Mouse (Mus musculus) midbrain, embryonic 13.5 days (tissue): ENCODE measurements around the gene Heatr6. TPM values are rescaled to one million over a fixed set of nuclear protein-coding genes. Genes with fewer than 3 reads are reported as not detected.
A peak's percentile ranks its signal among the peaks of the same experiment; 100 is the strongest.

Source experiments
- ATAC-seq: fragments of 200-750 bp; cut with Nextera tagmentation; 2 replicates; pipeline ENCODE4 v1.8.0; 2017; ENCODE audit warnings: mild to moderate bottlenecking, moderate TSS enrichment, moderate library complexity
- H3K27ac ChIP-seq: fragments of 300-500 bp; sonication (generic); 2 replicates; pipeline ENCODE4 v1.5.1; 2015; ENCODE audit warnings: inconsistent platforms, mild to moderate bottlenecking, moderate library complexity
- H3K27me3 ChIP-seq: fragments of 300-500 bp; sonication (generic); 2 replicates; pipeline ENCODE4 v1.6.1; 2015; ENCODE audit warnings: mild to moderate bottlenecking, inconsistent platforms
- H3K36me3 ChIP-seq: fragments of 300-500 bp; sonication (generic); 2 replicates; pipeline ENCODE4 v1.6.1; 2015; ENCODE audit warnings: mild to moderate bottlenecking, inconsistent platforms
- H3K4me1 ChIP-seq: fragments of 300-500 bp; sonication (generic); replicated peaks from 2 replicates; pipeline ENCODE4 v1.6.1; 2015; ENCODE audit warnings: inconsistent platforms
- H3K4me2 ChIP-seq: fragments of 300-500 bp; sonication (generic); replicated peaks from 2 replicates; pipeline ENCODE4 v1.6.1; 2015; ENCODE audit warnings: moderate library complexity, mild to moderate bottlenecking, inconsistent platforms
- H3K4me3 ChIP-seq: fragments of 300-500 bp; sonication (generic); replicated peaks from 2 replicates; pipeline ENCODE4 v1.5.1; 2015; ENCODE audit warnings: mild to moderate bottlenecking, inconsistent platforms
- H3K9ac ChIP-seq: fragments of 300-500 bp; sonication (generic); replicated peaks from 2 replicates; pipeline ENCODE4 v1.6.1; 2015; ENCODE audit warnings: mild to moderate bottlenecking, inconsistent platforms
- H3K9me3 ChIP-seq: fragments of 300-500 bp; sonication (generic); 2 replicates; pipeline ENCODE4 v1.6.1; 2016; ENCODE audit warnings: mild to moderate bottlenecking, inconsistent platforms
- whole genome bisulfite sequencing: fragments of 180-500 bp; shearing (Covaris S2); methylation state at CpG from one replicate; pipeline ENCODE4 v1.1.7; 2015; 5-methylcytosine and 5-hydroxymethylcytosine counted together
- polyA plus RNA-seq: library from polyadenylated mRNA; unstranded; fragments of >200 nt; fragmentation: Nextera tagmentation; extraction: Ambion mirVana; gene quantifications from 2 replicates; pipeline ENCODE4 v1.2.1, GENCODE M21; 2015

The Heatr6 gene
- polyA plus RNA-seq, 1 experiment from 2014 or later, result 44.5 TPM

- Histone ChIP-seq H3K36me3 (no peaks in the 10 kb centered on the region), H3K27me3 (no peaks in the 10 kb centered on the region), H3K27ac (peak overlapping the region; percentile 69), H3K4me1 (no peaks in the 10 kb centered on the region), H3K4me3 (no peak overlapping the region), H3K4me2 (no peak overlapping the region), H3K9me3 (no peaks in the 10 kb centered on the region), H3K9ac (no peak overlapping the region)
- WGBS, result 61% methylated on average over 6 of the region's 6 CpGs
- ATAC-seq, result peak; percentile 14; the same call in 1 of the 2 replicates
Observed at GRCm38 (mm10) chr11:83817048-83817447, 63.6 kb downstream of the Heatr6 start.

- no peaks in the 10 kb centered on the region for H3K9me3 ChIP-seq
- ATAC-seq, result no peak
- no peaks in the 10 kb centered on the region for H3K4me1 ChIP-seq
- no peak overlapping the region for H3K4me3 ChIP-seq
- H3K27me3 ChIP-seq, result no peaks in the 10 kb centered on the region
- no peaks in the 10 kb centered on the region for H3K36me3 ChIP-seq
- WGBS, result 76% methylated on average over 4 of the region's 4 CpGs
- H3K4me2 ChIP-seq, result no peak overlapping the region
- H3K27ac ChIP-seq, result no peak overlapping the region
- H3K9ac ChIP-seq, result no peak overlapping the region
Observed at GRCm38 (mm10) chr11:83817994-83818393, 64.5 kb downstream of the Heatr6 start.

- H3K9ac ChIP-seq, result no peak overlapping the region
- no peak overlapping the region for H3K27ac ChIP-seq
- H3K4me2 ChIP-seq, result no peak overlapping the region
- no peak overlapping the region for H3K4me3 ChIP-seq
- H3K4me1 ChIP-seq, result no peaks in the 10 kb centered on the region
- H3K36me3 ChIP-seq, result no peaks in the 10 kb centered on the region
- WGBS, result 66% methylated on average over 9 of the region's 9 CpGs
- no peak for ATAC-seq
- no peaks in the 10 kb centered on the region for H3K27me3 ChIP-seq
- H3K9me3 ChIP-seq, result no peaks in the 10 kb centered on the region
Observed at GRCm38 (mm10) chr11:83818591-83819127, 65.2 kb downstream of the Heatr6 start.

- no peak overlapping the region for H3K4me3 ChIP-seq
- no peaks in the 10 kb centered on the region for H3K4me1 ChIP-seq
- no peak overlapping the region for H3K4me2 ChIP-seq
- no peak for ATAC-seq
- no peaks in the 10 kb centered on the region for H3K9me3 ChIP-seq
- H3K27me3 ChIP-seq, result no peaks in the 10 kb centered on the region
- no peak overlapping the region for H3K9ac ChIP-seq
- no peaks in the 10 kb centered on the region for H3K36me3 ChIP-seq
- no peak overlapping the region for H3K27ac ChIP-seq
- WGBS, result 67% methylated on average over 10 of the region's 10 CpGs
Observed at GRCm38 (mm10) chr11:83819806-83820483, 66.4 kb downstream of the Heatr6 start.

GRCm38 (mm10) chr11:83826142-83826541 is 72.6 kb downstream of the Heatr6 start:
- Histone ChIP-seq H3K36me3 (no peaks in the 10 kb centered on the region), H3K4me2 (no peak overlapping the region), H3K27me3 (no peaks in the 10 kb centered on the region), H3K9me3 (no peaks in the 10 kb centered on the region), H3K4me1 (no peaks in the 10 kb centered on the region), H3K9ac (no peak overlapping the region), H3K4me3 (no peak overlapping the region), H3K27ac (no peak overlapping the region)
- WGBS, result 95% methylated on average over 3 of the region's 3 CpGs
- ATAC-seq, result no peak

- Histone ChIP-seq H3K4me1 (no peaks in the 10 kb centered on the region), H3K4me2 (no peak overlapping the region), H3K4me3 (no peak overlapping the region), H3K27me3 (no peaks in the 10 kb centered on the region), H3K9ac (no peak overlapping the region), H3K9me3 (no peaks in the 10 kb centered on the region), H3K27ac (no peak overlapping the region), H3K36me3 (no peaks in the 10 kb centered on the region)
- ATAC-seq, result no peak
- 83% methylated on average over 8 of the region's 8 CpGs for WGBS
Observed at GRCm38 (mm10) chr11:83828553-83829142, 75.2 kb downstream of the Heatr6 start.

- no peak overlapping the region for H3K4me2 ChIP-seq
- 48% methylated on average over 8 of the region's 8 CpGs for WGBS
- 0 out of 2 replicates have a peak, but pooled peaks cover 3% of the 10 kb centered on the region for H3K27me3 ChIP-seq
- H3K9ac ChIP-seq, result no peak overlapping the region
- ATAC-seq, result no peak
- H3K27ac ChIP-seq, result no peak overlapping the region
- no peaks in the 10 kb centered on the region for H3K9me3 ChIP-seq
- H3K36me3 ChIP-seq, result no peaks in the 10 kb centered on the region
- H3K4me1 ChIP-seq, result no peaks in the 10 kb centered on the region
- no peak overlapping the region for H3K4me3 ChIP-seq
Observed at GRCm38 (mm10) chr11:83832389-83832788, 78.9 kb downstream of the Heatr6 start.

Other genes with a start within 250 kb of the Heatr6 start
- gene Heatr9, start 231.5 kb upstream of the Heatr6 start, polyA plus RNA-seq, result not detected in 2 replicates
- gene Ccl5, start 223.2 kb upstream of the Heatr6 start, polyA plus RNA-seq, result not detected in 2 replicates
- gene Ccl9, start 175.1 kb upstream of the Heatr6 start, polyA plus RNA-seq, result 1.2 TPM in 2 replicates
- gene Ccl6, start 160.6 kb upstream of the Heatr6 start, polyA plus RNA-seq, result 0.67 and 1.0 TPM in 2 replicates
- not detected in 2 replicates for gene Rpl9-ps1, start 108.1 kb upstream of the Heatr6 start, polyA plus RNA-seq
- gene Ccl3, start 104.3 kb upstream of the Heatr6 start, polyA plus RNA-seq, result 0.64 and 0.65 TPM in 2 replicates
- 0.32 TPM in 1 of 2 replicates, not detected in the other for gene Ccl4, start 91.1 kb upstream of the Heatr6 start, polyA plus RNA-seq
- gene Wfdc17, start 49.7 kb upstream of the Heatr6 start, polyA plus RNA-seq, result 0.44 TPM in 1 of 2 replicates, not detected in the other
- not detected in 2 replicates for gene Wfdc18, start 44.7 kb upstream of the Heatr6 start, polyA plus RNA-seq
- gene Wfdc21, start 6.8 kb upstream of the Heatr6 start, polyA plus RNA-seq, result 0.43 TPM in 1 of 2 replicates, not detected in the other
- gene Hnf1b, start 96.4 kb downstream of the Heatr6 start, polyA plus RNA-seq, result 0.10 TPM in 1 of 2 replicates, not detected in the other
- gene Ddx52, start 188.4 kb downstream of the Heatr6 start, polyA plus RNA-seq, result 33.0 and 34.6 TPM in 2 replicates
- gene Synrg, start 210.7 kb downstream of the Heatr6 start, polyA plus RNA-seq, result 34.2 and 34.4 TPM in 2 replicates